Mouse (Mus musculus) midbrain, embryonic 13.5 days (tissue): ENCODE measurements at regions not wholly inside any gene's neighbourhood (a gene's known extent, or its start where the extent isn't known, plus 50 kb on each side); places are given as distances from the start of the nearest gene placed in this dataset.
"Not testable (repeated sequence)": the region's sequence is repeated elsewhere in the genome, so short reads cannot be mapped to it uniquely, and the experiment has no call there.

Experiments
- ATAC-seq: fragments of 200-750 bp; cut with Nextera tagmentation; 2 replicates; pipeline ENCODE4 v1.8.0; 2017; ENCODE audit warnings: mild to moderate bottlenecking, moderate TSS enrichment, moderate library complexity
- H3K27ac ChIP-seq: fragments of 300-500 bp; sonication (generic); 2 replicates; pipeline ENCODE4 v1.5.1; 2015; ENCODE audit warnings: inconsistent platforms, mild to moderate bottlenecking, moderate library complexity
- H3K27me3 ChIP-seq: fragments of 300-500 bp; sonication (generic); 2 replicates; pipeline ENCODE4 v1.6.1; 2015; ENCODE audit warnings: mild to moderate bottlenecking, inconsistent platforms
- H3K36me3 ChIP-seq: fragments of 300-500 bp; sonication (generic); 2 replicates; pipeline ENCODE4 v1.6.1; 2015; ENCODE audit warnings: mild to moderate bottlenecking, inconsistent platforms
- H3K4me1 ChIP-seq: fragments of 300-500 bp; sonication (generic); replicated peaks from 2 replicates; pipeline ENCODE4 v1.6.1; 2015; ENCODE audit warnings: inconsistent platforms
- H3K4me2 ChIP-seq: fragments of 300-500 bp; sonication (generic); replicated peaks from 2 replicates; pipeline ENCODE4 v1.6.1; 2015; ENCODE audit warnings: moderate library complexity, mild to moderate bottlenecking, inconsistent platforms
- H3K4me3 ChIP-seq: fragments of 300-500 bp; sonication (generic); replicated peaks from 2 replicates; pipeline ENCODE4 v1.5.1; 2015; ENCODE audit warnings: mild to moderate bottlenecking, inconsistent platforms
- H3K9ac ChIP-seq: fragments of 300-500 bp; sonication (generic); replicated peaks from 2 replicates; pipeline ENCODE4 v1.6.1; 2015; ENCODE audit warnings: mild to moderate bottlenecking, inconsistent platforms
- H3K9me3 ChIP-seq: fragments of 300-500 bp; sonication (generic); 2 replicates; pipeline ENCODE4 v1.6.1; 2016; ENCODE audit warnings: mild to moderate bottlenecking, inconsistent platforms
- WGBS: fragments of 180-500 bp; shearing (Covaris S2); methylation state at CpG from one replicate; pipeline ENCODE4 v1.1.7; 2015; 5-methylcytosine and 5-hydroxymethylcytosine counted together

GRCm38 (mm10) chr5:45382804-45383203, 67.2 kb downstream of the Qdpr start:
- H3K9ac ChIP-seq, result no peak overlapping the region
- H3K36me3 ChIP-seq, result no peaks in the 10 kb centered on the region
- no peaks in the 10 kb centered on the region for H3K9me3 ChIP-seq
- ATAC-seq, result peak; percentile 45; the same call in 1 of the 2 replicates
- no peak overlapping the region for H3K27ac ChIP-seq
- WGBS, result 81% methylated on average over 2 of the region's 2 CpGs
- H3K4me3 ChIP-seq, result no peak overlapping the region
- no peak overlapping the region for H3K4me2 ChIP-seq
- no peaks in the 10 kb centered on the region for H3K27me3 ChIP-seq
- H3K4me1 ChIP-seq, result no peaks in the 10 kb centered on the region

GRCm38 (mm10) chr5:45378486-45378885, 71.5 kb downstream of the Qdpr start:
- no peak for ATAC-seq
- no peaks in the 10 kb centered on the region for H3K4me1 ChIP-seq
- H3K27me3 ChIP-seq, result no peaks in the 10 kb centered on the region
- H3K36me3 ChIP-seq, result no peaks in the 10 kb centered on the region
- H3K4me3 ChIP-seq, result no peak overlapping the region
- no peak overlapping the region for H3K27ac ChIP-seq
- no peak overlapping the region for H3K9ac ChIP-seq
- 9% methylated on average over 2 of the region's 2 CpGs for WGBS
- H3K9me3 ChIP-seq, result no peaks in the 10 kb centered on the region
- H3K4me2 ChIP-seq, result no peak overlapping the region

- Histone ChIP-seq H3K9me3 (no peaks in the 10 kb centered on the region), H3K27ac (no peak overlapping the region), H3K27me3 (no peaks in the 10 kb centered on the region), H3K9ac (no peak overlapping the region), H3K4me1 (no peaks in the 10 kb centered on the region), H3K36me3 (no peaks in the 10 kb centered on the region), H3K4me3 (no peak overlapping the region), H3K4me2 (no peak overlapping the region)
- no peak for ATAC-seq
- WGBS, result 93% methylated on average over 2 of the region's 2 CpGs
Observed at GRCm38 (mm10) chr5:45373069-45373468, 77.0 kb downstream of the Qdpr start.

GRCm38 (mm10) chr5:45368451-45368850, 81.6 kb downstream of the Qdpr start:
- H3K27me3 ChIP-seq, result no peaks in the 10 kb centered on the region
- H3K36me3 ChIP-seq, result no peaks in the 10 kb centered on the region
- H3K4me3 ChIP-seq, result no peak overlapping the region
- no peaks in the 10 kb centered on the region for H3K4me1 ChIP-seq
- 87% methylated on average over 6 of the region's 6 CpGs for WGBS
- H3K4me2 ChIP-seq, result no peak overlapping the region
- no peaks in the 10 kb centered on the region for H3K9me3 ChIP-seq
- H3K9ac ChIP-seq, result no peak overlapping the region
- no peak overlapping the region for H3K27ac ChIP-seq
- no peak for ATAC-seq

- Histone ChIP-seq H3K9ac (no peak overlapping the region), H3K36me3 (no peaks in the 10 kb centered on the region), H3K4me2 (no peak overlapping the region), H3K4me3 (no peak overlapping the region), H3K9me3 (no peaks in the 10 kb centered on the region), H3K27me3 (no peaks in the 10 kb centered on the region), H3K4me1 (no peaks in the 10 kb centered on the region), H3K27ac (no peak overlapping the region)
- ATAC-seq, result no peak
Observed at GRCm38 (mm10) chr5:45360189-45360588, 89.8 kb downstream of the Qdpr start.

- no peaks in the 10 kb centered on the region for H3K9me3 ChIP-seq
- no peak overlapping the region for H3K4me2 ChIP-seq
- no peaks in the 10 kb centered on the region for H3K36me3 ChIP-seq
- no peak for ATAC-seq
- H3K9ac ChIP-seq, result no peak overlapping the region
- 92% methylated on average over 3 of the region's 3 CpGs for WGBS
- no peak overlapping the region for H3K4me3 ChIP-seq
- no peaks in the 10 kb centered on the region for H3K27me3 ChIP-seq
- no peak overlapping the region for H3K27ac ChIP-seq
- H3K4me1 ChIP-seq, result no peaks in the 10 kb centered on the region
Observed at GRCm38 (mm10) chr5:45340411-45340810, 109.6 kb downstream of the Qdpr start.

GRCm38 (mm10) chr5:45336801-45337200, 113.2 kb downstream of the Qdpr start:
- Histone ChIP-seq H3K4me1 (no peaks in the 10 kb centered on the region), H3K27me3 (no peaks in the 10 kb centered on the region), H3K9ac (no peak overlapping the region), H3K9me3 (no peaks in the 10 kb centered on the region), H3K36me3 (no peaks in the 10 kb centered on the region), H3K27ac (no peak overlapping the region), H3K4me3 (no peak overlapping the region), H3K4me2 (no peak overlapping the region)
- ATAC-seq, result no peak
- WGBS, result 76% methylated on average over 2 of the region's 2 CpGs

GRCm38 (mm10) chr5:45324468-45324867, 125.6 kb downstream of the Qdpr start:
- H3K36me3 ChIP-seq, H3K27me3 ChIP-seq, H3K9me3 ChIP-seq, H3K4me1 ChIP-seq, H3K27ac ChIP-seq, H3K9ac ChIP-seq, ATAC-seq, H3K4me3 ChIP-seq, H3K4me2 ChIP-seq: not testable (repeated sequence)
- 76% methylated on average over 2 of the region's 2 CpGs for WGBS

- WGBS, result 86% methylated on average over 4 of the region's 4 CpGs
- ATAC-seq, result no peak
- H3K27me3 ChIP-seq, result no peaks in the 10 kb centered on the region
- H3K9ac ChIP-seq, result no peak overlapping the region
- H3K4me2 ChIP-seq, result no peak overlapping the region
- no peak overlapping the region for H3K4me3 ChIP-seq
- H3K4me1 ChIP-seq, result no peaks in the 10 kb centered on the region
- no peaks in the 10 kb centered on the region for H3K36me3 ChIP-seq
- H3K27ac ChIP-seq, result no peak overlapping the region
- H3K9me3 ChIP-seq, result no peaks in the 10 kb centered on the region
Observed at GRCm38 (mm10) chr5:45323500-45323899, 126.5 kb downstream of the Qdpr start.

GRCm38 (mm10) chr5:45318026-45318425, 132.0 kb downstream of the Qdpr start:
- H3K36me3 ChIP-seq, result no peaks in the 10 kb centered on the region
- no peak overlapping the region for H3K4me2 ChIP-seq
- H3K27ac ChIP-seq, result no peak overlapping the region
- no peak overlapping the region for H3K4me3 ChIP-seq
- no peaks in the 10 kb centered on the region for H3K9me3 ChIP-seq
- ATAC-seq, result no peak
- WGBS, result 80% methylated on average over 2 of the region's 2 CpGs
- no peaks in the 10 kb centered on the region for H3K27me3 ChIP-seq
- H3K4me1 ChIP-seq, result no peaks in the 10 kb centered on the region
- no peak overlapping the region for H3K9ac ChIP-seq

- Histone ChIP-seq H3K27ac (no peak overlapping the region), H3K4me1 (no peaks in the 10 kb centered on the region), H3K4me2 (no peak overlapping the region), H3K4me3 (no peak overlapping the region), H3K9me3 (no peaks in the 10 kb centered on the region), H3K27me3 (no peaks in the 10 kb centered on the region), H3K9ac (no peak overlapping the region), H3K36me3 (no peaks in the 10 kb centered on the region)
- no peak for ATAC-seq
- 86% methylated on average over 1 of the region's 1 CpGs for WGBS
Observed at GRCm38 (mm10) chr5:45301120-45301519, 148.9 kb downstream of the Qdpr start.

GRCm38 (mm10) chr5:45298872-45299271, 151.2 kb downstream of the Qdpr start:
- H3K36me3 ChIP-seq, result no peaks in the 10 kb centered on the region
- H3K27me3 ChIP-seq, result no peaks in the 10 kb centered on the region
- ATAC-seq, result no peak
- WGBS, result 77% methylated on average over 2 of the region's 2 CpGs
- H3K4me3 ChIP-seq, result no peak overlapping the region
- no peak overlapping the region for H3K9ac ChIP-seq
- no peaks in the 10 kb centered on the region for H3K9me3 ChIP-seq
- no peak overlapping the region for H3K4me2 ChIP-seq
- H3K4me1 ChIP-seq, result no peaks in the 10 kb centered on the region
- H3K27ac ChIP-seq, result no peak overlapping the region

- Histone ChIP-seq H3K36me3 (no peaks in the 10 kb centered on the region), H3K4me2 (no peak overlapping the region), H3K27ac (no peak overlapping the region), H3K9me3 (no peaks in the 10 kb centered on the region), H3K4me1 (no peaks in the 10 kb centered on the region), H3K4me3 (no peak overlapping the region), H3K27me3 (no peaks in the 10 kb centered on the region), H3K9ac (no peak overlapping the region)
- WGBS, result 73% methylated on average over 4 of the region's 4 CpGs
- no peak for ATAC-seq
Observed at GRCm38 (mm10) chr5:45295134-45295533, 154.9 kb downstream of the Qdpr start.
